Mouse (Mus musculus): ENCODE results near the gene Krtap17-1.

Gene Krtap17-1

GRCm38 (mm10) chr11:99948175-99948574, 45.6 kb downstream of the Krtap17-1 start, which contains the start of gene Krtap9-5:
Gene Krtap9-5 (plus strand): TSS chr11:99948475.
- DNase-seq, result no peak

Measured in thymus, adult 18-20 months (tissue).